Mouse (Mus musculus) c-Kit-negative CD71-positive TER-119-positive erythroid progenitor cells, embryonic 14.5 days (primary cell): Measurements from ENCODE around the gene Tnfaip3.

ENCODE experiments used
- DNase-seq: peaks from one replicate; pipeline ENCODE4 v3.0.0-alpha.2; 2013; ENCODE audit warnings: low read depth, low spot score

Gene Tnfaip3

GRCm38 (mm10) chr10:19014381-19015256, 838 bp downstream of the Tnfaip3 start:
- DNase-seq = no peak

GRCm38 (mm10) chr10:19013351-19013750, 2.1 kb downstream of the Tnfaip3 start:
- DNase-seq = no peak

- no peak for DNase-seq
Observed at GRCm38 (mm10) chr10:19012616-19013015, 2.8 kb downstream of the Tnfaip3 start.

- no peak for DNase-seq
Observed at GRCm38 (mm10) chr10:19011832-19012440, 3.5 kb downstream of the Tnfaip3 start.

GRCm38 (mm10) chr10:19010414-19010813, 5.0 kb downstream of the Tnfaip3 start:
- DNase-seq = no peak

- DNase-seq = no peak
Observed at GRCm38 (mm10) chr10:19009186-19009672, 6.2 kb downstream of the Tnfaip3 start.

- no peak for DNase-seq
Observed at GRCm38 (mm10) chr10:19008607-19008940, 6.9 kb downstream of the Tnfaip3 start.

- no peak for DNase-seq
Observed at GRCm38 (mm10) chr10:19007897-19008606, 7.4 kb downstream of the Tnfaip3 start.

GRCm38 (mm10) chr10:19002091-19002785, 13.2 kb downstream of the Tnfaip3 start:
- no peak for DNase-seq

GRCm38 (mm10) chr10:18999427-18999826, 16.0 kb downstream of the Tnfaip3 start:
- no peak for DNase-seq

- no peak for DNase-seq
Observed at GRCm38 (mm10) chr10:18996331-18996730, 19.1 kb downstream of the Tnfaip3 start.

- DNase-seq = no peak
Observed at GRCm38 (mm10) chr10:18995465-18996261, 19.8 kb downstream of the Tnfaip3 start.

- no peak for DNase-seq
Observed at GRCm38 (mm10) chr10:18992971-18993370, 22.5 kb downstream of the Tnfaip3 start.

GRCm38 (mm10) chr10:18991057-18991456, 24.4 kb downstream of the Tnfaip3 start:
- DNase-seq = no peak

GRCm38 (mm10) chr10:18987907-18988199, 27.6 kb downstream of the Tnfaip3 start:
- DNase-seq = no peak

- no peak for DNase-seq
Observed at GRCm38 (mm10) chr10:18987046-18987906, 28.2 kb downstream of the Tnfaip3 start.

- no peak for DNase-seq
Observed at GRCm38 (mm10) chr10:18985516-18985915, 29.9 kb downstream of the Tnfaip3 start.

GRCm38 (mm10) chr10:18983514-18983913, 31.9 kb downstream of the Tnfaip3 start:
- DNase-seq = no peak

GRCm38 (mm10) chr10:18974486-18974885, 41.0 kb downstream of the Tnfaip3 start:
- DNase-seq = no peak

GRCm38 (mm10) chr10:18966893-18967292, 48.6 kb downstream of the Tnfaip3 start:
- no peak for DNase-seq
